Mouse (Mus musculus): ENCODE data around the gene Nectin2.

Nectin2 gene

GRCm38 (mm10) chr7:19705271-19705670 lies 45.0 kb downstream of the Nectin2 start:
- no peak for DNase-seq (ENCODE audit: low spot score)

DNA sequence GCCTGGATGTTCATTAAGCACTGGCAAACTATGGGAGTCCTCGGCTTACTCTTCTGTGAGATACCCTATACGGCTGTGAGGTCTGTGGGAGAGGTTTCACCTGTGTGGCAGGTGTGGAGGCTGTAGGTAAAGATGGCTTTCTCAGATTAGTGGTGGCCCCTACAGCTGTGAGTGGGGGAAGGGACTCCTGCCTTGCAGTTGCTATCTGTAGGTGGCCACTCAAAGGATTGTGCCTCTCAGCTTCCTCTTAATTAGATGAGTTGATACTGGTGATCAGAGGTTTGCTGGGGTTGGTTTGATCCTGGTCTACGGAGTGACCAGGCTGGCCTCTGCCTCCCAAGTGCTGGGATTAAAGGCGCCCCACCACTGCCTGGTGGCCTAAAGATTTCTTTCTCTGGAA lies 45.8 kb downstream of the Nectin2 start:
- no peak for DNase-seq (ENCODE audit: low spot score)

DNA sequence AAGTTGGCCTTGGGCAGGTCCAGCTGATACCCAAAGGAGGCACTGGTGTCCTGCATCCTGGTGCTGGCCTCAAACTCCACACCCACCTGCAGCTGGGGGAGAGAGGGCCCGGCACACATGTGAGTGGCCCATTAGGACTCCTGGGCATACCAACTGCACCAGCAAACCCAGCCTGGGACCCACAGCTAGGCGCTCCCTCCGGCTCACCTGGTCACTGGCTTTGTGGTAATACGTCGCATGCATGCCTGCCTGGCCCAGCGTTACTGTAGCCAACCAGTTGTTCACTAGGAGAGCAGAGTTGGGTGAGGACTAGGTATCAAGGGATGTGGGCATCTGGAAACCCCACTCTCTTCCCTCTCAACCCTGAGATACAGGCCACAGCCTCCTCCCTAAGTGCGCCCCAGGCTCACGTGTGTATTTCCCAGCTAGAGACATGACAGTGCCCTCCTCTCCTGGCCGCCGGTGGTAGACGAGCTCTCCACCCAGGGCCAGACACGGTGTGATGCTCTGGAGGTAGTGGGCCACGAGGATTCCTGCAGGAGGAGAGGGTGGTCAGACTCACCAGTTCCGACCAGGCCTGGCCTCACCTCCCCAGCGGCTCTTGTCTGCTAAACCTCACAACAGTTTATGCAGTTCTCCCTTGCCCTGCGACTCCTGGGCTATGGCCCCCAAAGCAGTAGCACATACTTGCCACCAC lies 47.3 kb downstream of the Nectin2 start:
- no peak for DNase-seq (ENCODE audit: low spot score)

- DNase-seq (ENCODE audit: low spot score): no peak
These were observed 49.1 kb downstream of the Nectin2 start for GRCm38 (mm10) chr7:19701069-19701761.

DNA sequence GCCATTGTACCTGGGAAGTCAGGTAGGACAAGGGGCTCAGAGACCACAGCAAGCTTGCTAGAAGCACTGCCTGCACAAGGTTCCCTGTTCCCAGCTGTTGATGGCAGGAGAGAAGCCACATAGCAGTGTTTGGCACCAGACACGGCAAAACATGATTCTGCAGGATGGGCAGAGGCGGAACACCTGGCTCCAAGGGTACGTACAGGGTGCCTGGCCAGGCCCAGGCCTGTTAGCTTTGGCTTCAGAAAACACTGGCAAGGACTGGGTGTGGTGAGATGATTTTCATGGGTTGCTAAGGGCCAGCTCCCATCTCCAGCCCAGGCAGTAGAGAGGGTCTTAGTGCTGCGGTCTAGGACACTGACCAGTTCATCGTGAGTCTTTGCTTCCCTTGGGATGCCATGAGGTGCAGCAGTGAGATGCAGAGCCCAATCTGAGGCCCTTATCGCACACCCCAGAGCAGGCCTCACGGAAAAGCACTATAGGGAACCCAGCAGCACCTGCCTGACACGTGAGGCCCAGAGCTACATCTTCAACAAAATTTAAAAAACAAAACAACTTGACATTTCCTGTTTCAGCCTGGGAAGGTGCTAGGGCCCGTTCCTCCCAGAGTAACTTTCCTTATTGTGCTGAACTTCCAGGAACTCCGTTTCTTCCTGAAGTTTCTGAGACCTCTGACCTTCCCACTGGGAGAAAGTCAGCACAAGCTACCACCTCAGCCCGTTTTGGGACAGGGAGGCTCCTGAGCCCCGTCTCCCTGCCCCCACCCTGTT lies 49.8 kb downstream of the Nectin2 start:
- DNase-seq (ENCODE audit: low spot score): no peak

DNA sequence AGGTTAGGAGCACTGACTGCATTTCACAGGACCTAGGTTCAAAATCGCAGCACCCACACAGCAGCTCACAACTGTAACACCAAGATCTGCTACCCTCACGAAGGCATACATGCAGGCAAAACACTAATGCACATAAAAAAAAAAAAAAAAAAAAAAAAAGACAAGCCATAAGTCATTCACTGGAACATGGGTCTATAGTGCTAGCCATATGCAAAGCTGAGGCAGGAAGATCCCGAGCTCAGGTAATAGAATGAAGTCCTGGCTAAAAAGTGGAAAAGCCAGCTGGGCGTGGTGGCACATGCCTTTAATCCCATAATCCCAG lies 50.5 kb downstream of the Nectin2 start:
- DNase-seq (ENCODE audit: low spot score): no peak

- DNase-seq (ENCODE audit: low spot score): peak; percentile 58
These were observed 51.1 kb downstream of the Nectin2 start, which contains the start of gene Apoe for GRCm38 (mm10) chr7:19698907-19699826. Apoe (minus strand) TSS chr7:19699188.

GRCm38 (mm10) chr7:19697949-19698906 lies 52.1 kb downstream of the Nectin2 start:
- no peak for DNase-seq (ENCODE audit: low spot score)

DNA sequence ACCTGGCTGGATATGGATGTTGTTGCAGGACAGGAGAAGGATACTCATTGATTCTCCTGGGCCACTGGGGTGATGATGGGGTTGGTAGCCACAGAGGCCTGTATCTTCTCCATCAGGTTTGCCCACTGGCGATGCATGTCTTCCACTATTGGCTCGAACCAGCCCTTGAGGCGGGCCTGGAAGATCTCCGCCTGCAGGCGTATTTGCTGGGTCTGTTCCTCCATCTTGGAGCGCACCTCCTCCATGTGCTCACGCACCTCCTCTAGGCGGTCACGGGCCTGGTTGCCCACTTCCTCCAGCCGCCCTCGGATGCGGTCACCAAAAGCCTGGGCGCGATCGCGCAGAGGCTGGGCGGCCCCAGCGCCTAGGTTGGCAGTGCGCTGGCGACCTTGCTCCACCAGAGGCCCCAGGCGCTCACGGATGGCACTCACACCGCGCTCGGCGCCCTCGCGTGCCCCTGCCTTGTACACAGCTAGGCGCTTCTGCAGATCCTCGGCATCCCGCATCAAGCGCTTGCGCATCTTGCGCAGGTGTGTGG lies 53.9 kb downstream of the Nectin2 start:
- no peak for DNase-seq (ENCODE audit: low spot score)

DNA sequence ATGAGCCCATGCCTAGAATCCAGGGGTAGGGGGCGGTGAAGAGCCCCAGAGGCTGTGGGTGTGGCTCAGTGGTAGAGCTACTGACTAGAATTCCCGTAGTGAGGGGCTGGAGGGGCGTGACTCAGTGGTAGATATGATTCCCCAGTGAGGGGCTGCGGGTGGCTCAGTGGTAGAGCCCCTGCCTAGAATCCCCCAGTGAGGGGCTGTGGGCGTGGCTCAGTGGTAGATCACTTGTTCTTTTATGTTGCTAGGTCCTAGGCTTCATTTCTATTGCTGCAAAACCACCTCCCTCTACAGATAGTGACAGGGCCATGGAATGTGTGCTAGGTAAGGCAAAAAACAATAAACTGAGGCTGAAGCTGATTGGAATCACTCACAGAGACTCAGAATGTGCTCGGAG lies 54.4 kb downstream of the Nectin2 start:
- DNase-seq (ENCODE audit: low spot score): no peak

GRCm38 (mm10) chr7:19695213-19695594 lies 55.1 kb downstream of the Nectin2 start:
- no peak for DNase-seq (ENCODE audit: low spot score)

- no peak for DNase-seq (ENCODE audit: low spot score)
These were observed 55.7 kb downstream of the Nectin2 start for GRCm38 (mm10) chr7:19694336-19695212.

DNA sequence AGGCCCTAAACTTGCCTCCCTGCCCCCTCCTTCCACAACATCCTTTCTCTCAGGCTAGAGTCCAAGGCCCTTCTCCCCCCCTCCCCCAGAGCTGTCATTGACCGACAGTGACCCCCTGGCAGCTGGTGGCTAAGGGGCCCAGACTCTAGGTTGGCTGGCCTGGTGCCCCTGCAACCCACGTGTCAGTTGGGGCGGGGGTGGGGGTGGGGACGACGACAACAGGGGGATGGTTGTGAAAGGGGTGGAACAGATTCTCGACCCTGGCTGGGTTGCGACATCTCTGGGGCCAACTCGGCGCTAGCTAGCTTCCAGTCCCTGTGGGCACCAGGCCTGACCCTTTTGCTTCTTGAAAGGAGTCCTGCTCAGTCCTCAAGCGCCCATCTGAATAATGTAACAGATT lies 56.9 kb downstream of the Nectin2 start:
- DNase-seq (ENCODE audit: low spot score): no peak

- no peak for DNase-seq (ENCODE audit: low spot score)
These were observed 58.1 kb downstream of the Nectin2 start, which contains the start of gene Apoc1 for GRCm38 (mm10) chr7:19691873-19692865. Apoc1 (minus strand) TSS chr7:19692660.

DNA sequence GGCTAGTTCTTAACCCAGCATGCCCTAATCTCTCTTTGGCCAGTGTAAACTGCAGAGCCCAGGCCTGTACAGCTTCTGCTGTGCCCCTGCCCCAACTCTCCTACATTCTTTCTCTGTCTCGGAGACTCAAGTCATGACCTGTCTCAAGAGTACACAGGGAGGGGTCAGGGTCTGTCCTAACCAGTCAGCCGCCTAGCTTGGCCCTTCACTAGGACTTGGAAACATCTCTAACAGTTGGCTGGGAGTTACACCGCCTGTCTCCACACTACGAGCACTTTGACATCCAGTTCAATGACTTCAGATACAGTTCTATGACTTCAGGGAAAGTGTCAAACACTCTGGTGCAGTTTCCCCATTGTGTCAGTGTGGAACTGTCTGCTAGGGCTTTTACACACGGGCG lies 58.8 kb downstream of the Nectin2 start:
- no peak for DNase-seq (ENCODE audit: low spot score)

- no peak for DNase-seq (ENCODE audit: low spot score)
These were observed 59.4 kb downstream of the Nectin2 start for GRCm38 (mm10) chr7:19690845-19691244.

DNA sequence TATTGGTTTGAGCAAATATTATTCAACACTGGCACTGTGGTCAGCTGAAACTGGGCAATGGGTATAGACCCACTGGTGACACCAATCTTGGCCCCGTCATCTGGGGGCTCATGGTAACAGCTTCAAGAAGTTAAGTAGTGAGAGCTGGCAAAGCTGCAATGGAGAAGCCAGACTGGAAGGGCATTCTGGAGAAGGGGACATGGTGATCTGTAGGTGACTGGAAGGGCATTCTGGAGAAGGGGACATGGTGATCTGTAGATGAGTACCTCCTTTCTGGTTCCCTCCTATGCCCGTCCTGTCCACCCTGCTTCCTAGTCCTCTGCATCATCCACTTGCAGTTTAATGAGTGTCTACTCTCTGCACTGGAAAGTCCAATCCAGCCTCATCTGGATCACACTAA lies 61.7 kb downstream of the Nectin2 start:
- no peak for DNase-seq (ENCODE audit: low spot score)

GRCm38 (mm10) chr7:19688101-19688500 lies 62.2 kb downstream of the Nectin2 start:
- DNase-seq (ENCODE audit: low spot score): no peak
